Mouse (Mus musculus): ENCODE measurements around the gene Hdgf.

DNA sequence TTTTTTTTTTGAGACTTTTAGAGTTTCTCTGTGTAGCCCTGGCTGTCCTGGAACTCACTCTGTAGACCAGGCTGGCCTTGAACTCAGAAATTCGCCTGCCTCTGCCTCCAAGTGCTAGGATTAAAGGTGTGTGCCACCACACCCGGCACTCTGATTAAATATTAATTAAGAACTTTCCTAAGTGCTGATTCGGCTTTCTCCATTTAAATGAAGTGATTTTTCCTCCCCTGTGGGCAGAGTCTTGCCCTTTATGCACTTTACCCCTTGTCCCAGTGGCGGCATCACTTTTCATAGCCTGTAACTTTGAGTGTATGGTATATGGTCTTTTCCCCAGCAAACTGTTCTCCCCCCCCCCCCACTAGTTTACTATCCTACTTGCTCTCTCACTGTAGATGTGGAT lies 29.1 kb downstream of the Hdgf start:
- TF ChIP-seq EP300 (IDR thresholded peaks at IDR 0.05; ENCODE audit: low read depth) (no peak), CTCF (IDR thresholded peaks at IDR 0.05; ENCODE audit: low read depth) (no peak)

All from liver, postnatal 0 days (tissue).